Mouse (Mus musculus): ENCODE data around the gene Mcat.

DNA sequence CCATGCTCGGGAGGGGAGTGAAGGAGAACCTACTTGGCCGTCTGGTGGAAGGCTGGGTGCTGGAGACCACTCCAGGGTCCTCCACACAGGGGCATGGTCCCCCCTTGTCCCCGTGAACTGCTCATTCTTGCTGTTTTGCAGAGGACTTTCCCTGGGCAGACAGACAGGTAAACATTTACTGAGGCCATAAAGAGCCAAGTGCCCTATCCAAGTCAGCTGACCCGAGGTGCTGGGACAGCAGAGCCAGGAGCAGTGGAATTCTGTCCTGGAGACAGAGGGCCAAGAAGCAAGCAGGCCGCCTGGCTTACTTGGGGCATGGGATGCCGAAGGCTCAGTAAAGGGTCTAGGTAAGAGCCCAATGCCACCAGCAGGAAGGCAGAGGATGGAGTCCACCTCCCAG lies 32.9 kb downstream of the Mcat start:
- no peak for TF ChIP-seq CTCF (IDR thresholded peaks at IDR 0.05; ENCODE audit: low read depth)
- TF ChIP-seq EP300 (optimal IDR thresholded peaks at IDR 0.05), result no peak

Measured in stomach, postnatal 0 days (tissue).